Mouse (Mus musculus) lung, adult 2 months (tissue): Measurements from ENCODE around the gene Cdk5rap2. TPM values are rescaled to one million over a fixed set of nuclear protein-coding genes. Genes with fewer than 3 reads are reported as not detected.

Experiments used
- DNase-seq: peaks from one replicate; pipeline ENCODE4 v3.0.0; 2022
- H3K4me1 ChIP-seq: fragments of 200-500 bp; 2 replicates; pipeline ENCODE4 v1.6.1; 2011; ENCODE audit warnings: low read length; ENCODE audit not compliant: control insufficient read depth, insufficient read depth
- H3K4me3 ChIP-seq: fragments of 200-500 bp; replicated peaks from 2 replicates; pipeline ENCODE3; 2011; ENCODE audit warnings: low read depth, mild to moderate bottlenecking, control low read depth, low read length; ENCODE audit errors: extremely low read depth
- CTCF ChIP-seq: fragments of 200-500 bp; IDR thresholded peaks from 2 replicates; pipeline ENCODE4 v1.5.1; 2011; ENCODE audit warnings: mild to moderate bottlenecking, low read length, control low read depth; ENCODE audit not compliant: insufficient read depth
- POLR2A ChIP-seq: fragments of 200-500 bp; IDR thresholded peaks from 2 replicates; pipeline ENCODE4 v1.6.1; 2011; ENCODE audit warnings: low read depth, mild to moderate bottlenecking, control low read depth, low read length, borderline replicate concordance; ENCODE audit errors: extremely low read depth
- WGBS: fragments of 180-500 bp; shearing (Covaris S2); methylation state at CpG from one replicate; pipeline ENCODE4 v1.1.7; 2018; 5-methylcytosine and 5-hydroxymethylcytosine counted together
- polyA plus RNA-seq: library from polyadenylated mRNA; depleted of rRNA; stranded (reverse); fragments of >200 nt; gene quantifications from 2 replicates; pipeline ENCODE4 v1.2.3, GENCODE M21; 2012

Gene Cdk5rap2
- polyA plus RNA-seq, 1 experiment, result 3.0 TPM

- 86% methylated on average over 6 of the region's 6 CpGs for WGBS
- TF ChIP-seq POLR2A (no peak), CTCF (no peak)
Observed at GRCm38 (mm10) chr4:70245706-70246105, 164.5 kb downstream of the Cdk5rap2 start.

GRCm38 (mm10) chr4:70243561-70244120 is 166.6 kb downstream of the Cdk5rap2 start:
- DNase-seq, result no peak
- TF ChIP-seq CTCF (no peak), POLR2A (no peak)
- 62% methylated on average over 3 of the region's 3 CpGs for WGBS
- Histone ChIP-seq H3K4me3 (no peak overlapping the region), H3K4me1 (no peaks in the 10 kb centered on the region)

More at GRCm38 (mm10) chr4:70245706-70246105, 164.5 kb downstream of the Cdk5rap2 start:
- no peak for DNase-seq
- no peak overlapping the region for H3K4me3 ChIP-seq
- no peaks in the 10 kb centered on the region for H3K4me1 ChIP-seq

- 90% methylated on average over 7 of the region's 7 CpGs for WGBS
- Histone ChIP-seq H3K4me1 (no peaks in the 10 kb centered on the region), H3K4me3 (no peak overlapping the region)
- DNase-seq, result no peak
- TF ChIP-seq CTCF, result no peak
- TF ChIP-seq POLR2A, result no peak
Observed at GRCm38 (mm10) chr4:70239731-70240130, 170.5 kb downstream of the Cdk5rap2 start.

GRCm38 (mm10) chr4:70238862-70239261 is 171.4 kb downstream of the Cdk5rap2 start:
- WGBS, result 95% methylated on average over 6 of the region's 6 CpGs
- Histone ChIP-seq H3K4me3 (no peak overlapping the region), H3K4me1 (no peaks in the 10 kb centered on the region)
- TF ChIP-seq POLR2A, result no peak
- TF ChIP-seq CTCF, result no peak
- no peak for DNase-seq

GRCm38 (mm10) chr4:70232383-70232782 is 177.9 kb downstream of the Cdk5rap2 start:
- Histone ChIP-seq H3K4me3 (no peak overlapping the region), H3K4me1 (no peaks in the 10 kb centered on the region)
- no peak for DNase-seq
- WGBS, result 77% methylated on average over 3 of the region's 3 CpGs
- TF ChIP-seq POLR2A, result no peak
- no peak for TF ChIP-seq CTCF

GRCm38 (mm10) chr4:70229874-70230273 is 180.4 kb downstream of the Cdk5rap2 start:
- H3K4me1 ChIP-seq, result no peaks in the 10 kb centered on the region
- TF ChIP-seq CTCF (no peak), POLR2A (no peak)
- no peak overlapping the region for H3K4me3 ChIP-seq
- WGBS, result 95% methylated on average over 4 of the region's 4 CpGs
- no peak for DNase-seq

GRCm38 (mm10) chr4:70228350-70228749 is 181.9 kb downstream of the Cdk5rap2 start:
- 81% methylated on average over 2 of the region's 2 CpGs for WGBS
- Histone ChIP-seq H3K4me3 (no peak overlapping the region), H3K4me1 (no peaks in the 10 kb centered on the region)
- DNase-seq, result no peak
- TF ChIP-seq CTCF, result no peak
- TF ChIP-seq POLR2A, result no peak

- no peak for TF ChIP-seq POLR2A
- Histone ChIP-seq H3K4me1 (no peaks in the 10 kb centered on the region), H3K4me3 (no peak overlapping the region)
- DNase-seq, result no peak
- WGBS, result 74% methylated on average over 3 of the region's 3 CpGs
Observed at GRCm38 (mm10) chr4:70227667-70228066, 182.6 kb downstream of the Cdk5rap2 start.

GRCm38 (mm10) chr4:70224503-70224902 is 185.7 kb downstream of the Cdk5rap2 start:
- Histone ChIP-seq H3K4me3 (no peak overlapping the region), H3K4me1 (peaks cover 4% of the 10 kb centered on the region; the same call in 1 of the 2 replicates)
- no peak for DNase-seq
- WGBS, result 69% methylated on average over 2 of the region's 2 CpGs
- no peak for TF ChIP-seq CTCF
- TF ChIP-seq POLR2A, result no peak

- no peak for DNase-seq
- no peak for TF ChIP-seq CTCF
- TF ChIP-seq POLR2A, result no peak
- 70% methylated on average over 3 of the region's 3 CpGs for WGBS
Observed at GRCm38 (mm10) chr4:70221878-70222277, 188.4 kb downstream of the Cdk5rap2 start.

More at GRCm38 (mm10) chr4:70221878-70222277, 188.4 kb downstream of the Cdk5rap2 start:
- H3K4me3 ChIP-seq, result no peak overlapping the region
- peaks cover 4% of the 10 kb centered on the region; the same call in 1 of the 2 replicates for H3K4me1 ChIP-seq
